Mouse (Mus musculus) midbrain, postnatal 0 days (tissue): ENCODE data around the gene Rgs3. TPM values are rescaled to one million over a fixed set of nuclear protein-coding genes. Genes with fewer than 3 reads are reported as not detected.

Source experiments
- ATAC-seq: fragments of 200-750 bp; cut with Nextera tagmentation; 2 replicates; pipeline ENCODE4 v1.8.0; 2017; ENCODE audit warnings: moderate number of reproducible peaks, mild to moderate bottlenecking, moderate TSS enrichment, moderate library complexity; ENCODE audit not compliant: low FRiP score
- DNase-seq: peaks from one replicate; pipeline ENCODE4 v3.0.0-alpha.2; 2015; ENCODE audit warnings: low spot score
- H3K27ac ChIP-seq: fragments of 300-500 bp; sonication (generic); 2 replicates; pipeline ENCODE4 v1.5.1; 2014; ENCODE audit warnings: low read depth, mild to moderate bottlenecking, low read length, mixed read lengths
- H3K27me3 ChIP-seq: fragments of 300-500 bp; sonication (generic); 2 replicates; pipeline ENCODE4 v1.6.1; 2014; ENCODE audit warnings: low read length, control low read depth, mixed read lengths; ENCODE audit not compliant: insufficient read depth
- H3K36me3 ChIP-seq: fragments of 300-500 bp; sonication (generic); 2 replicates; pipeline ENCODE4 v1.6.1; 2014; ENCODE audit warnings: low read length, control low read depth, mixed read lengths; ENCODE audit not compliant: insufficient read depth
- H3K4me1 ChIP-seq: fragments of 300-500 bp; sonication (generic); 2 replicates; pipeline ENCODE4 v1.6.1; 2014; ENCODE audit warnings: mild to moderate bottlenecking, control low read depth, antibody characterized with exemption, low read length, mixed read lengths; ENCODE audit not compliant: insufficient read depth
- H3K4me2 ChIP-seq: fragments of 300-500 bp; sonication (generic); 2 replicates; pipeline ENCODE4 v1.6.1; 2014; ENCODE audit warnings: low read depth, mild to moderate bottlenecking, low read length, mixed read lengths; ENCODE audit not compliant: poor library complexity, severe bottlenecking
- H3K4me3 ChIP-seq: fragments of 300-500 bp; sonication (generic); 2 replicates; pipeline ENCODE4 v1.5.1; 2014; ENCODE audit warnings: low read depth, mild to moderate bottlenecking, low read length, moderate library complexity
- H3K9ac ChIP-seq: fragments of 300-500 bp; sonication (generic); replicated peaks from 2 replicates; pipeline ENCODE4 v1.6.1; 2014; ENCODE audit warnings: mild to moderate bottlenecking, low read length, moderate library complexity, mixed read lengths; ENCODE audit not compliant: poor library complexity, severe bottlenecking
- H3K9me3 ChIP-seq: fragments of 300-500 bp; sonication (generic); 2 replicates; pipeline ENCODE4 v1.6.1; 2016; ENCODE audit warnings: low read length, control low read depth
- CTCF ChIP-seq: IDR thresholded peaks from 2 replicates; pipeline ENCODE4 v1.5.1; 2016; ENCODE audit warnings: antibody characterized with exemption, mild to moderate bottlenecking
- WGBS: fragments of 180-500 bp; shearing (Covaris S2); extraction: QIAGEN DNeasy Blood & Tissue Kit; methylation state at CpG from one replicate; pipeline ENCODE4 v1.1.7; 2014; 5-methylcytosine and 5-hydroxymethylcytosine counted together
- polyA plus RNA-seq: library from polyadenylated mRNA; unstranded; fragments of >200 nt; fragmentation: Nextera tagmentation; extraction: Ambion mirVana; gene quantifications from 2 replicates; pipeline ENCODE4 v1.2.1, GENCODE M21; 2015
- total RNA-seq: library from RNA; depleted of rRNA; stranded (reverse); fragments of >200 nt; gene quantifications from 2 replicates; pipeline ENCODE4 v1.2.3, GENCODE M21; 2014

Rgs3 gene
- total and polyA plus RNA-seq, 2 experiments from 2014 or later, result 55.6 to 89.4 TPM

DNA sequence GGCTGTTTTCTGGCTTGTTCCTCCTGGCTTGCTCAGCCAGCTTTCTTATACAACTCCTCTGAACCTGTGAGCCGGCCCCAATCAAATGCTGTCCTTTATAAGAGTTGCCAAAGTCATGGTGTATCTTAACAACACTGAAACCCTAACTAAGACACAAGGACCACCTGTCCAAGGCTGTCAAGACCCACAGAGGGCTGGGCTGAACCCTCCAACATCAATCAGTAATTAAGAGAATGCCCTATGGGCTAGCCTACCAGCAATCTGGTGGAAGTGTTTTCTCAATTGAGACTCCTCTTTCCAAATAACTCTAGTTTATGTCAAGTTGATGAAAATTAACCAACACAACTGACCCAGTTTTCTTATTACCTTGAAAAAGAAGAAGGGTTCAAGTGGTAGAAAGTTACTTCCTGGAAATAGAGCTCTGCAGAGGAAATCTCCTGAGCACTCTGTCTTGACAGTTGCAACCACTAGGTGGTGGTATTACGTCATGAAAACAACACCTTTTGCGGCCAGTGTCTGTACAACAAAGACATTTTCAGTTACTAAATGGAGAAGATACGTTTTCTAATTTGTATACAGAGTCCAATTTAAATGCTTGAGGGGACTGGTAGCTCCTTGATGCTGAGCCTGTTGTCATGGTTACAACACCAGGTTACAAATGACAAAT lies 1.4 kb downstream of the Rgs3 start:
- ATAC-seq (peak; percentile 79), DNase-seq (peak; percentile 91)
- no peak overlapping the region for H3K27ac ChIP-seq
- no peaks in the 10 kb centered on the region for H3K36me3 ChIP-seq
- H3K9me3 ChIP-seq, result no peaks in the 10 kb centered on the region
- H3K4me3 ChIP-seq, result no peak overlapping the region
- TF ChIP-seq CTCF, result peak; percentile 94
- H3K9ac ChIP-seq, result no peak overlapping the region
- H3K4me2 ChIP-seq, result peak overlapping the region; percentile 10; the same call in 1 of the 2 replicates
- WGBS, result 22% methylated on average over 4 of the region's 4 CpGs
- no peaks in the 10 kb centered on the region for H3K27me3 ChIP-seq
- H3K4me1 ChIP-seq, result no peaks in the 10 kb centered on the region

DNA sequence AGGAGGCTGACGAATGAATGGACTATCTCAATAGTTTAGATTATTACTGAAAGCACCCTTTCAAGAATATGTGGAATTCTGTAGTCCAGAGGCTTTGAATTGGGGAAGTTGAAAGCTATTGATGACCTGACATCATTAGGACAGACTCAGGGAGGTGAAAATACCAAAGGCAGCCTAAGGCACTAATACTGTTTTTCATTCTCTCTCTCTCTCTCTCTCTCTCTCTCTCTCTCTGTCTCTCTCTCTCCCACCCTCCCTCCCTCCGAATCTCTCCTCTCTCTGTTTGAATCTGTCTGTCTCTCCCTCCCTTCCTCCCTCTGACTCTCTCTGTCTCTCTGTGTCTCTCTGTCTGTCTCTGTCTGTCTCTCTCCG lies 2.0 kb downstream of the Rgs3 start:
- no peak for TF ChIP-seq CTCF
- Histone ChIP-seq H3K27ac (no peak overlapping the region), H3K36me3 (no peaks in the 10 kb centered on the region), H3K9ac (no peak overlapping the region), H3K4me1 (no peaks in the 10 kb centered on the region), H3K4me3 (no peak overlapping the region), H3K9me3 (no peaks in the 10 kb centered on the region), H3K27me3 (no peaks in the 10 kb centered on the region), H3K4me2 (peak overlapping the region; percentile 10; the same call in 1 of the 2 replicates)
- 42% methylated on average over 3 of the region's 3 CpGs for WGBS
- ATAC-seq (no peak), DNase-seq (no peak)

DNA sequence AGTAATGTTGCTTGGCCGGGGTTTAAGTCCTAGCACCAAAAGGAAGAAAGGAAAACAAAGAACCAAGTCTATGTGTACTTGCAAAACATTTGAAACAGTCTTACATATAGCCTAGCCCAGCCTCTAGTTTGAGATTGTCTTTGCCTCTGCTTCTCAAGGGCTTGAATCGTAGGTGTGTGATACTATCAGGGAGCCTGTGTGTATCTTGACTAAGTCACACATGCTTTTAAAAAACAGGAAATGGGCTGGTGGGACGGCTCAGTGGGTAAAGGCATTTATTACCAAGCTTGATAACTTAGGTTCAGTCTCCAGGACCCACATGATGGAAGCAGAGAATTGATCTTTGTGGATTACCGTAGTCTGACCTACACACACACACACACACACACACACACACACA lies 2.4 kb downstream of the Rgs3 start:
- DNase-seq, result no peak
- H3K4me3 ChIP-seq, result no peak overlapping the region
- H3K27me3 ChIP-seq, result no peaks in the 10 kb centered on the region
- H3K4me1 ChIP-seq, result no peaks in the 10 kb centered on the region
- TF ChIP-seq CTCF, result no peak
- no peak for ATAC-seq
- H3K4me2 ChIP-seq, result no peak overlapping the region
- 70% methylated on average over 4 of the region's 4 CpGs for WGBS
- no peak overlapping the region for H3K27ac ChIP-seq
- no peaks in the 10 kb centered on the region for H3K36me3 ChIP-seq
- H3K9ac ChIP-seq, result no peak overlapping the region
- no peaks in the 10 kb centered on the region for H3K9me3 ChIP-seq

DNA sequence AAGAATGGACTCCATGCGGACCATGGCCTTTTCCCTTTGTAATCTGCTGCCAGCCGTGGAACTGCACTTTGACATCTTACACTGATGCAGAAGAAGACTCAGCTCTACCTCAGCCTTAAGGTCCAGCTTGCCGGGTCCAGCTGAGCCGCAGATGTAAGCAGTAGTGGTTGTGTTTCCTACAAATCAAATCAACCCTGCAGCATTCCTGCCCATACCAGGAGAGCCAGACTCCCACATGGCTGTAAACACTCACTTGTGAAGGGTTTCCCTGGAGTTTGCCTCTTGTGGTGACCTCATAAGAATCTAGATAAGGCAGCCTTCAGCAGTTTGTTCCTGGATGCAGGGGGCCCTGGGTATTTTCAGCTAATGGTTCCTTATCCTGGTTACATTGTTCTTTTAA lies 6.9 kb downstream of the Rgs3 start:
- 88% methylated on average over 4 of the region's 4 CpGs for WGBS
- no peak for TF ChIP-seq CTCF
- H3K4me2 ChIP-seq, result no peak overlapping the region
- H3K9ac ChIP-seq, result no peak overlapping the region
- no peak overlapping the region for H3K4me3 ChIP-seq
- no peaks in the 10 kb centered on the region for H3K27me3 ChIP-seq
- no peak for ATAC-seq
- H3K27ac ChIP-seq, result no peak overlapping the region
- H3K9me3 ChIP-seq, result no peaks in the 10 kb centered on the region
- DNase-seq, result no peak
- H3K4me1 ChIP-seq, result no peaks in the 10 kb centered on the region
- no peaks in the 10 kb centered on the region for H3K36me3 ChIP-seq

DNA sequence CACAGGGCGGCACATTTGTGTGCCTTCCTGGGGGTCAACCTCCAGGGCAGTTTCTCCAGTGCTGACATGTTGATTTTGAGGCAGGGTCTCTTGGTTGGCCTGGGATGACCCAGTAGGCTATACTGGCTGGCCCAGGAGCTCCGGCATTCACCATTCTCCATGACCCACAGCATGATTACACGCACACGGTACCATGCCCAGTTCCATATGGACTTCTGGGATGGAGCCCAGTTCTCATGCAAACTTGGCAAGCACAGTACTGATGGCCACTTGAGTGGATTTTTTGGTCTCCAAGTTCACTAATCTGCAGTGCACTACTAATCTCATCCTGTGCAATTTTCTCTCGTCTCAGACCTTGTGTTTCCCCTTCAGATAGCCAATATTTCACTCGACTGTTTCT lies 8.0 kb downstream of the Rgs3 start:
- no peaks in the 10 kb centered on the region for H3K36me3 ChIP-seq
- DNase-seq (no peak), ATAC-seq (no peak)
- H3K27ac ChIP-seq, result no peak overlapping the region
- H3K27me3 ChIP-seq, result no peaks in the 10 kb centered on the region
- no peak overlapping the region for H3K4me2 ChIP-seq
- no peaks in the 10 kb centered on the region for H3K9me3 ChIP-seq
- WGBS, result 83% methylated on average over 6 of the region's 6 CpGs
- H3K4me1 ChIP-seq, result no peaks in the 10 kb centered on the region
- H3K9ac ChIP-seq, result no peak overlapping the region
- TF ChIP-seq CTCF, result no peak
- no peak overlapping the region for H3K4me3 ChIP-seq

DNA sequence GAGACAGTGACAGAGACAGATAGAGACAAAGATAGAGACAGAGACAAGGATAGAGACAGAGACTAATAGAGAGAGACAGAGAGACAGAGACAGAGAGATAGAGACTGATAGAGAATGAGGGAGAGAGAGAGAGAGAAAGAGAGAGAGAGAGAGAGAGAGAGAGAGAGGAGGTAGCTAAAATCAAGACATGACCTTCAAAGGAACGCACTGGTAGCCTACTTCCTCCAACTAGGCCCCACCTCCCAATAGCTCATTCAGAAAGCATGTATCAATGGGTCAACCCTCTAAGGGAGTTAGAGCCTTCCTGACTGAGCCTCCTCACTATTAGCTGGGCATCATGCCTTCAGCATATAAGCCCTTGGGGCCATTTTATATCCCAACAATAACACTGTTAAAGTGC lies 8.7 kb downstream of the Rgs3 start:
- ATAC-seq, result no peak
- no peak for DNase-seq
- no peak overlapping the region for H3K4me3 ChIP-seq
- TF ChIP-seq CTCF, result no peak
- H3K4me1 ChIP-seq, result no peaks in the 10 kb centered on the region
- no peaks in the 10 kb centered on the region for H3K36me3 ChIP-seq
- no peak overlapping the region for H3K27ac ChIP-seq
- no peaks in the 10 kb centered on the region for H3K27me3 ChIP-seq
- WGBS, result 87% methylated on average over 1 of the region's 1 CpGs
- no peaks in the 10 kb centered on the region for H3K9me3 ChIP-seq
- H3K9ac ChIP-seq, result no peak overlapping the region
- H3K4me2 ChIP-seq, result no peak overlapping the region
